Mouse (Mus musculus) cerebellum, adult 11 months (tissue): ENCODE measurements around the gene Ptprb.
A peak's percentile ranks its signal among the peaks of the same experiment; 100 is the strongest.

Experiments
- DNase-seq: peaks from one replicate; pipeline ENCODE4 v3.0.0; 2022

The Ptprb gene

GRCm38 (mm10) chr10:116382826-116383685 is 107.7 kb downstream of the Ptprb start:
- no peak for DNase-seq

GRCm38 (mm10) chr10:116384401-116384800 is 109.1 kb downstream of the Ptprb start:
- DNase-seq = no peak

- no peak for DNase-seq
Observed at GRCm38 (mm10) chr10:116386391-116386885, 111.1 kb downstream of the Ptprb start.

- DNase-seq = no peak
Observed at GRCm38 (mm10) chr10:116388840-116389239, 113.5 kb downstream of the Ptprb start.

GRCm38 (mm10) chr10:116393790-116394475 is 118.6 kb downstream of the Ptprb start:
- DNase-seq = no peak

GRCm38 (mm10) chr10:116394585-116394984 is 119.3 kb downstream of the Ptprb start:
- DNase-seq = no peak

- DNase-seq = no peak
Observed at GRCm38 (mm10) chr10:116396279-116396678, 121.0 kb downstream of the Ptprb start.

GRCm38 (mm10) chr10:116396966-116397365 is 121.6 kb downstream of the Ptprb start:
- no peak for DNase-seq

- no peak for DNase-seq
Observed at GRCm38 (mm10) chr10:116397573-116397972, 122.2 kb downstream of the Ptprb start.

- DNase-seq = no peak
Observed at GRCm38 (mm10) chr10:116397973-116398372, 122.7 kb downstream of the Ptprb start.

- DNase-seq = no peak
Observed at GRCm38 (mm10) chr10:116402742-116403425, 127.6 kb downstream of the Ptprb start.

- no peak for DNase-seq
Observed at GRCm38 (mm10) chr10:116403679-116404078, 128.4 kb downstream of the Ptprb start.

GRCm38 (mm10) chr10:116405011-116405410 is 129.7 kb downstream of the Ptprb start:
- no peak for DNase-seq

- no peak for DNase-seq
Observed at GRCm38 (mm10) chr10:116407684-116408359, 132.5 kb downstream of the Ptprb start.

GRCm38 (mm10) chr10:116410826-116411225 is 135.5 kb downstream of the Ptprb start:
- DNase-seq = no peak

GRCm38 (mm10) chr10:116416142-116416541 is 140.8 kb downstream of the Ptprb start:
- DNase-seq = no peak

- DNase-seq = no peak
Observed at GRCm38 (mm10) chr10:116416726-116417125, 141.4 kb downstream of the Ptprb start.

GRCm38 (mm10) chr10:116418121-116418726 is 142.9 kb downstream of the Ptprb start:
- DNase-seq = no peak

- no peak for DNase-seq
Observed at GRCm38 (mm10) chr10:116420976-116421375, 145.7 kb downstream of the Ptprb start.

- no peak for DNase-seq
Observed at GRCm38 (mm10) chr10:116422551-116422950, 147.2 kb downstream of the Ptprb start.

- peak; percentile 27 for DNase-seq
Observed at GRCm38 (mm10) chr10:116424921-116425320, 149.6 kb downstream of the Ptprb start.

GRCm38 (mm10) chr10:116426176-116426575 is 150.9 kb downstream of the Ptprb start:
- no peak for DNase-seq
